Comparison of ENCODE assay signal across 7 mouse cellular contexts in the genomic region with DNA sequence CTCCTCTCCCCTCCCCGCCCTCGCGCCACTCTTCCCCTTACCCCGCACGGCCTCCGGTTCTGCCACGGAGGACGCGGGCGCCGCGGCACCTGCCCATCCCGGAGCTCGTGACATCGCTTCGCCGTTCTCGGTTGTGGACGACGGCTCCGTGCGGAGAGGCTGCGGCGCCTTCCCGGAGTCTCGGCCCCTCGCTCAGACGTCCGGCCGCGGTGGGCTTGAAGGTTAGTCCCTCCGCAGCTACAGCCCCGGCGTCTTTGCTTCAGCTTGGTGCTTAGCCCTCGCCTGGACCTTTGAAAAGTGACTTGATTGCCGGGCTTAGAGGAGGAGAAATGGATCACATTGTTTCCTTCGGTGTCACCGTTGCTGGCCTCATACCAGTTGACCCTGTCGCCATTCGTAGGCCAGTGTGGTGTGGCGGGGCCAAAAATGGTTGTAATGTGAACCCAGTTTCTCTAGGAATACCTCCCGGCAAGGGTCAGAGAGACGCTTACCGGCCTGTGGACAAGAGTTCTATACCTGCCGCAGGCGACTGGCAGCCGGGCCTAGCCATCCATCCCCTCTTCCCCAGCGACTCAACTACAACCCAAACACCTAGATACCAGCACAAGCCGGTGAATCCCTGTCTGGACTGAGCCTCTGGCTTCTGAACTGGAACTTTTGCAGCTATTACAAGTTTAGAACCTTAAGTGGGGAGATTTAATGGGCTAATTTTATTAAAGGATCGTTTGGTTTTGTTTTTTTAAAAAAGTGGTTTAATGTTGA. TPM values are rescaled to one million over a fixed set of nuclear protein-coding genes. Genes with fewer than 3 reads are reported as not detected.
DNase-seq lines count a peak whose midpoint lies in the region; ATAC-seq and TF ChIP-seq lines count a peak whose summit lies in the region.

No protein-coding gene starts in this region.

- 0 out of 2 replicates have a peak, but pooled peaks have one; percentile 7 for TF ChIP-seq CTCF in testis, adult 2 months (IDR thresholded peaks at IDR 0.05; ENCODE audit: control insufficient read depth, insufficient read depth, insufficient replicate concordance, low read depth, low read length)
- no peak for TF ChIP-seq CTCF in forebrain, postnatal 0 days (IDR thresholded peaks at IDR 0.05; ENCODE audit: low read depth)

- peak overlapping the region; percentile 66 for H3K4me2 ChIP-seq in forebrain, postnatal 0 days (ENCODE audit: low read depth)
- peak overlapping the region; percentile 75 for H3K4me2 ChIP-seq in kidney, embryonic 16.5 days (replicated peaks; ENCODE audit: low read depth, low read length)

- H3K4me1 ChIP-seq in testis, adult 2 months (ENCODE audit: control insufficient read depth, insufficient read depth, low read length), result peaks cover 9% of the 10 kb centered on the region
- peaks cover 4% of the 10 kb centered on the region; the same call in 1 of the 2 replicates for H3K4me1 ChIP-seq in brown adipose tissue, adult 24 weeks (ENCODE audit: control insufficient read depth, insufficient read depth, insufficient read length, low read length)
- H3K4me1 ChIP-seq in forebrain, postnatal 0 days (ENCODE audit: insufficient read depth), result peaks cover 6% of the 10 kb centered on the region; the same call in 1 of the 2 replicates
- H3K4me1 ChIP-seq in kidney, embryonic 16.5 days (ENCODE audit: insufficient read depth, low read length), result peaks cover 15% of the 10 kb centered on the region

- H3K36me3 ChIP-seq in testis, adult 2 months (ENCODE audit: control insufficient read depth, insufficient read depth, low read length), result peaks cover 7% of the 10 kb centered on the region
- peaks cover 23% of the 10 kb centered on the region for H3K36me3 ChIP-seq in forebrain, postnatal 0 days (ENCODE audit: insufficient read depth)
- H3K36me3 ChIP-seq in kidney, embryonic 16.5 days (ENCODE audit: insufficient read depth, low read length), result peaks cover 47% of the 10 kb centered on the region

- H3K27me3 ChIP-seq in testis, adult 2 months (ENCODE audit: control insufficient read depth, insufficient read depth, low read length), result no peaks in the 10 kb centered on the region
- no peaks in the 10 kb centered on the region for H3K27me3 ChIP-seq in forebrain, postnatal 0 days (ENCODE audit: insufficient read depth, low read length)
- no peaks in the 10 kb centered on the region for H3K27me3 ChIP-seq in kidney, embryonic 16.5 days (ENCODE audit: insufficient read depth, low read length)

- peak overlapping the region; percentile 78 for H3K9ac ChIP-seq in forebrain, postnatal 0 days
- H3K9ac ChIP-seq in kidney, embryonic 16.5 days (replicated peaks; ENCODE audit: low read length), result peak overlapping the region; percentile 98

- peak overlapping the region; percentile 98 for H3K4me3 ChIP-seq in testis, adult 2 months (ENCODE audit: control insufficient read depth, low read depth, low read length)
- H3K4me3 ChIP-seq in brown adipose tissue, adult 24 weeks (ENCODE audit: insufficient read depth, low read depth, low read length), result peak overlapping the region; percentile 77
- peak overlapping the region; percentile 73 for H3K4me3 ChIP-seq in forebrain, postnatal 0 days (ENCODE audit: low read depth, low read length)
- H3K4me3 ChIP-seq in kidney, embryonic 16.5 days (ENCODE audit: low read length), result peak overlapping the region; percentile 99

- no peak; the same call in 1 of the 2 replicates for ATAC-seq in forebrain, postnatal 0 days
- no peak; the same call in 1 of the 2 replicates for ATAC-seq in kidney, embryonic 16.5 days (ENCODE audit: low FRiP score, low TSS enrichment)

- H3K27ac ChIP-seq in testis, adult 2 months (ENCODE audit: control insufficient read depth, insufficient read depth, low read depth, low read length), result peak overlapping the region; percentile 98
- H3K27ac ChIP-seq in brown adipose tissue, adult 24 weeks (replicated peaks; ENCODE audit: low read depth, low read length), result 0 out of 2 replicates have a peak overlapping the region, but pooled peaks have one; percentile 13
- peak overlapping the region; percentile 85 for H3K27ac ChIP-seq in forebrain, postnatal 0 days (ENCODE audit: low read depth, low read length)
- peak overlapping the region; percentile 98 for H3K27ac ChIP-seq in kidney, embryonic 16.5 days (ENCODE audit: low read length)

- H3K9me3 ChIP-seq in forebrain, postnatal 0 days (ENCODE audit: low read length), result no peaks in the 10 kb centered on the region
- H3K9me3 ChIP-seq in kidney, embryonic 16.5 days (ENCODE audit: low read length), result no peaks in the 10 kb centered on the region

- no peak for DNase-seq in testis, postnatal 14 days (ENCODE audit: low spot score)
- DNase-seq in forebrain, postnatal 0 days, result peak; percentile 21
- DNase-seq in mesoderm, embryonic 11.5 days (ENCODE audit: low read depth, low spot score), result peak; percentile 36
- DNase-seq in thymus, postnatal 0 days (ENCODE audit: low spot score), result peak; percentile 28

- 3% methylated on average over 48 of the region's 50 CpGs for WGBS in forebrain, postnatal 0 days
- under 1% methylated on average over 50 of the region's 50 CpGs for WGBS in kidney, embryonic 16.5 days

- peak; percentile 47; the same call in 1 of the 2 replicates for TF ChIP-seq POLR2A in testis, adult 2 months (IDR thresholded peaks at IDR 0.05; ENCODE audit: control insufficient read depth, low read depth, low read length)

RNA-seq across cellular contexts. Expression of a gene that starts 1.0 kb away (rescaled TPM):
- polyA plus RNA-seq in testis, adult 2 months (2012; rRNA removed), result 107 TPM in 2 replicates
- 2.9 and 4.8 TPM in 2 replicates for polyA plus RNA-seq in brown adipose tissue, adult 24 weeks (2012; ENCODE audit: insufficient read depth, insufficient read length, missing spikeins)
- total RNA-seq in forebrain, postnatal 0 days (2014; rRNA removed), result 97.8 and 109 TPM in 2 replicates
- polyA plus RNA-seq in forebrain, postnatal 0 days (2015; fragmentation: Nextera tagmentation; extraction: Ambion mirVana), result 143 and 149 TPM in 2 replicates
- 353 and 432 TPM in 2 replicates for polyA plus RNA-seq in kidney, embryonic 16.5 days (2015; fragmentation: Nextera tagmentation; extraction: Ambion mirVana)
- 454 and 470 TPM in 2 replicates for polyA plus RNA-seq in thymus, postnatal 0 days (2015; fragmentation: Nextera tagmentation; extraction: Ambion mirVana)

RNA-seq across cellular contexts. Expression of a gene that starts 8.5 kb away (rescaled TPM):
- polyA plus RNA-seq in testis, adult 2 months (2012; rRNA removed), result 18.2 and 19.3 TPM in 2 replicates
- 58.0 and 61.8 TPM in 2 replicates for polyA plus RNA-seq in brown adipose tissue, adult 24 weeks (2012; ENCODE audit: insufficient read depth, insufficient read length, missing spikeins)
- total RNA-seq in forebrain, postnatal 0 days (2014; rRNA removed), result 38.1 and 38.6 TPM in 2 replicates
- 53.3 and 55.0 TPM in 2 replicates for polyA plus RNA-seq in forebrain, postnatal 0 days (2015; fragmentation: Nextera tagmentation; extraction: Ambion mirVana)
- polyA plus RNA-seq in kidney, embryonic 16.5 days (2015; fragmentation: Nextera tagmentation; extraction: Ambion mirVana), result 133 and 137 TPM in 2 replicates
- 74.7 and 79.0 TPM in 2 replicates for polyA plus RNA-seq in thymus, postnatal 0 days (2015; fragmentation: Nextera tagmentation; extraction: Ambion mirVana)

RNA-seq across cellular contexts. Expression of a gene that starts 9.7 kb away (rescaled TPM):
- polyA plus RNA-seq in testis, adult 2 months (2012; rRNA removed), result 6.5 and 6.7 TPM in 2 replicates
- polyA plus RNA-seq in brown adipose tissue, adult 24 weeks (2012; ENCODE audit: insufficient read depth, insufficient read length, missing spikeins), result 14.6 and 17.9 TPM in 2 replicates
- 17.7 and 18.3 TPM in 2 replicates for total RNA-seq in forebrain, postnatal 0 days (2014; rRNA removed)
- 30.1 and 30.6 TPM in 2 replicates for polyA plus RNA-seq in forebrain, postnatal 0 days (2015; fragmentation: Nextera tagmentation; extraction: Ambion mirVana)
- 45.4 and 53.9 TPM in 2 replicates for polyA plus RNA-seq in kidney, embryonic 16.5 days (2015; fragmentation: Nextera tagmentation; extraction: Ambion mirVana)
- polyA plus RNA-seq in thymus, postnatal 0 days (2015; fragmentation: Nextera tagmentation; extraction: Ambion mirVana), result 25.7 and 25.8 TPM in 2 replicates

RNA-seq across cellular contexts. Expression of a gene that starts 15.4 kb away (rescaled TPM):
- polyA plus RNA-seq in testis, adult 2 months (2012; rRNA removed), result 16.4 and 20.7 TPM in 2 replicates
- polyA plus RNA-seq in brown adipose tissue, adult 24 weeks (2012; ENCODE audit: insufficient read depth, insufficient read length, missing spikeins), result 9.7 and 11.8 TPM in 2 replicates
- 42.9 and 54.2 TPM in 2 replicates for total RNA-seq in forebrain, postnatal 0 days (2014; rRNA removed)
- 26.2 and 33.2 TPM in 2 replicates for polyA plus RNA-seq in forebrain, postnatal 0 days (2015; fragmentation: Nextera tagmentation; extraction: Ambion mirVana)
- polyA plus RNA-seq in kidney, embryonic 16.5 days (2015; fragmentation: Nextera tagmentation; extraction: Ambion mirVana), result 11.6 and 14.3 TPM in 2 replicates
- 11.0 and 11.2 TPM in 2 replicates for polyA plus RNA-seq in thymus, postnatal 0 days (2015; fragmentation: Nextera tagmentation; extraction: Ambion mirVana)

RNA-seq across cellular contexts. Expression of a gene that starts 26.0 kb away (rescaled TPM):
- 19.2 and 19.4 TPM in 2 replicates for polyA plus RNA-seq in testis, adult 2 months (2012; rRNA removed)
- polyA plus RNA-seq in brown adipose tissue, adult 24 weeks (2012; ENCODE audit: insufficient read depth, insufficient read length, missing spikeins), result 19.2 and 25.3 TPM in 2 replicates
- total RNA-seq in forebrain, postnatal 0 days (2014; rRNA removed), result 37.6 and 39.1 TPM in 2 replicates
- polyA plus RNA-seq in forebrain, postnatal 0 days (2015; fragmentation: Nextera tagmentation; extraction: Ambion mirVana), result 36.2 and 39.9 TPM in 2 replicates
- polyA plus RNA-seq in kidney, embryonic 16.5 days (2015; fragmentation: Nextera tagmentation; extraction: Ambion mirVana), result 38.5 and 40.0 TPM in 2 replicates
- 30.1 and 30.5 TPM in 2 replicates for polyA plus RNA-seq in thymus, postnatal 0 days (2015; fragmentation: Nextera tagmentation; extraction: Ambion mirVana)

Comparison
In these comparisons a context has a peak if more than half of its experiments do, and no peak if none do; other contexts are left out.
1. H3K27ac ChIP-seq: peak in every context shown above with its lines; median percentile 98 in testis, adult 2 months; 98 in kidney, embryonic 16.5 days; 85 in forebrain, postnatal 0 days; 13 in brown adipose tissue, adult 24 weeks.
2. RNA of a gene that starts 1.0 kb away (polyA plus RNA-seq): 454 to 470 TPM in thymus, postnatal 0 days, 353 to 432 TPM in kidney, embryonic 16.5 days, 143 to 149 TPM in forebrain, postnatal 0 days and 107 TPM in testis, adult 2 months; 2.9 to 4.8 TPM in brown adipose tissue, adult 24 weeks; every median in the first group is over 10 times any median in the second.
3. Peak in every context shown above with its lines, with median percentiles within 50 percentile points of each other: H3K4me3 ChIP-seq.